14 mouse cellular contexts compared by ENCODE assay signal in genomic region chr16:28337930-28338329, GRCm38 (mm10).
DNase-seq lines count a peak whose midpoint lies in the region; ATAC-seq and TF ChIP-seq lines count a peak whose summit lies in the region.
"Had no signal": no experiment of that assay in that cellular context is flagged by ENCODE, and none has a peak within 500 bp of the region (broad histone marks: within the 10 kb centered on the region; RNA-seq: fewer than 3 reads in every experiment).

No protein-coding gene starts in this region.

- H3K27ac ChIP-seq in lung, postnatal 0 days (ENCODE audit: low read length) = no peak overlapping the region
- H3K27ac ChIP-seq: forebrain, embryonic 10.5 days; kidney, embryonic 15.5 days; liver, embryonic 13.5 days; neural tube, embryonic 15.5 days had no signal

- H3K27me3 ChIP-seq in lung, postnatal 0 days (replicated peaks; ENCODE audit: insufficient read depth, low read length) = no peaks in the 10 kb centered on the region
- H3K27me3 ChIP-seq: kidney, embryonic 15.5 days; liver, embryonic 13.5 days; neural tube, embryonic 15.5 days had no signal

- H3K9me3 ChIP-seq in lung, postnatal 0 days (ENCODE audit: low read length) = no peaks in the 10 kb centered on the region
- H3K9me3 ChIP-seq: forebrain, embryonic 10.5 days; kidney, embryonic 15.5 days; liver, embryonic 13.5 days; neural tube, embryonic 15.5 days had no signal

- TF ChIP-seq CTCF in lung, postnatal 0 days (IDR thresholded peaks at IDR 0.05) = peak; percentile 42

- H3K4me2 ChIP-seq in lung, postnatal 0 days (replicated peaks; ENCODE audit: low read depth, low read length) = no peak overlapping the region
- H3K4me2 ChIP-seq: kidney, embryonic 15.5 days; liver, embryonic 13.5 days; neural tube, embryonic 15.5 days had no signal

- ATAC-seq in lung, postnatal 0 days = no peak
- ATAC-seq: hindbrain, embryonic 16.5 days had no signal

- 74% methylated on average over 1 of the region's 1 CpGs for WGBS in lung, postnatal 0 days

- no peaks in the 10 kb centered on the region for H3K36me3 ChIP-seq in lung, postnatal 0 days (ENCODE audit: insufficient read depth, low read length)
- H3K36me3 ChIP-seq: forebrain, embryonic 10.5 days; kidney, embryonic 15.5 days; liver, embryonic 13.5 days; neural tube, embryonic 15.5 days had no signal

- no peak for TF ChIP-seq EP300 in lung, postnatal 0 days (IDR thresholded peaks at IDR 0.05)

- no peaks in the 10 kb centered on the region for H3K4me1 ChIP-seq in lung, postnatal 0 days (ENCODE audit: insufficient read depth, low read depth, low read length)
- H3K4me1 ChIP-seq: forebrain, embryonic 10.5 days; kidney, embryonic 15.5 days; liver, embryonic 13.5 days; neural tube, embryonic 15.5 days had no signal

- peak; percentile 13 for DNase-seq in embryo, embryonic 10 days (ENCODE audit: low spot score)
- DNase-seq in embryo, embryonic 10.5 days (ENCODE audit: low spot score) = no peak
- no peak for DNase-seq in lung, postnatal 0 days (ENCODE audit: low spot score)
- no peak for DNase-seq in lung, postnatal 14 days
- peak; percentile 5 for DNase-seq in ZHBTc4 (ENCODE audit: low read depth, low spot score)
- peak; percentile 19 to 25 for DNase-seq in cerebellum, postnatal 36 days
- no peak for DNase-seq in heart, adult 11 months
- DNase-seq in heart, postnatal 4 days = no peak
- DNase-seq: heart, postnatal 10 days; liver, embryonic 13.5 days had no signal

- no peak overlapping the region for H3K9ac ChIP-seq in lung, postnatal 0 days (replicated peaks; ENCODE audit: low read depth)
- H3K9ac ChIP-seq: kidney, embryonic 15.5 days; liver, embryonic 13.5 days; neural tube, embryonic 15.5 days had no signal

- no peak overlapping the region for H3K4me3 ChIP-seq in lung, postnatal 0 days (ENCODE audit: low read depth, low read length)
- H3K4me3 ChIP-seq: forebrain, embryonic 10.5 days; kidney, embryonic 15.5 days; liver, embryonic 13.5 days; neural tube, embryonic 15.5 days had no signal

Comparison
In these comparisons a context has a peak if more than half of its experiments do, and no peak if none do; other contexts are left out.
1. DNase-seq: peak in embryo, embryonic 10 days (single experiment), ZHBTc4 (single experiment) and cerebellum, postnatal 36 days (2 of 2); none in embryo, embryonic 10.5 days (single experiment), lung, postnatal 0 days (single experiment), lung, postnatal 14 days (single experiment), heart, adult 11 months (single experiment) and heart, postnatal 4 days (single experiment).